Comparison of ENCODE assay signal across 12 mouse cellular contexts in genomic region chr5:119467346-119468085, GRCm38 (mm10).
DNase-seq lines count a peak whose midpoint lies in the region; ATAC-seq and TF ChIP-seq lines count a peak whose summit lies in the region.
"Had no signal": no experiment of that assay in that cellular context is flagged by ENCODE, and none has a peak within 500 bp of the region (broad histone marks: within the 10 kb centered on the region; RNA-seq: fewer than 3 reads in every experiment).

No protein-coding gene starts in this region.

- H3K27me3 ChIP-seq in cerebellum, adult 2 months (ENCODE audit: control insufficient read depth, insufficient read depth, low read length) = no peaks in the 10 kb centered on the region
- H3K27me3 ChIP-seq in lung, embryonic 15.5 days = no peaks in the 10 kb centered on the region
- no peaks in the 10 kb centered on the region for H3K27me3 ChIP-seq in stomach, postnatal 0 days (ENCODE audit: control insufficient read depth, insufficient read depth, low read length)
- H3K27me3 ChIP-seq in heart, embryonic 10.5 days (ENCODE audit: insufficient read depth, poor library complexity, severe bottlenecking) = no peaks in the 10 kb centered on the region; the same call in 1 of the 2 replicates
- H3K27me3 ChIP-seq: liver, embryonic 13.5 days had no signal

- TF ChIP-seq CTCF in cerebellum, adult 2 months (IDR thresholded peaks at IDR 0.05; ENCODE audit: borderline replicate concordance, insufficient read depth, low read depth, low read length) = no peak
- TF ChIP-seq CTCF in stomach, postnatal 0 days (IDR thresholded peaks at IDR 0.05; ENCODE audit: low read depth) = no peak

- H3K4me1 ChIP-seq in cerebellum, adult 2 months (ENCODE audit: control insufficient read depth, insufficient read depth, low read length) = no peaks in the 10 kb centered on the region
- peaks cover 27% of the 10 kb centered on the region for H3K4me1 ChIP-seq in lung, embryonic 15.5 days
- no peaks in the 10 kb centered on the region for H3K4me1 ChIP-seq in stomach, postnatal 0 days (replicated peaks; ENCODE audit: control insufficient read depth, insufficient read depth)
- H3K4me1 ChIP-seq in heart, embryonic 10.5 days = peaks cover 9% of the 10 kb centered on the region
- H3K4me1 ChIP-seq: liver, embryonic 13.5 days had no signal

- no peak overlapping the region for H3K4me3 ChIP-seq in cerebellum, adult 2 months (replicated peaks; ENCODE audit: insufficient read depth, low read depth, low read length)
- H3K4me3 ChIP-seq in lung, embryonic 15.5 days = no peak overlapping the region
- H3K4me3 ChIP-seq in stomach, postnatal 0 days (ENCODE audit: low read depth, low read length) = no peak overlapping the region
- no peak overlapping the region for H3K4me3 ChIP-seq in heart, embryonic 10.5 days
- H3K4me3 ChIP-seq: liver, embryonic 13.5 days had no signal

- H3K9me3 ChIP-seq in lung, embryonic 15.5 days = no peaks in the 10 kb centered on the region
- no peaks in the 10 kb centered on the region for H3K9me3 ChIP-seq in stomach, postnatal 0 days (ENCODE audit: control insufficient read depth, low read length)
- H3K9me3 ChIP-seq in heart, embryonic 10.5 days = no peaks in the 10 kb centered on the region
- H3K9me3 ChIP-seq: liver, embryonic 13.5 days had no signal

- no peak overlapping the region for H3K9ac ChIP-seq in lung, embryonic 15.5 days
- no peak overlapping the region for H3K9ac ChIP-seq in stomach, postnatal 0 days (ENCODE audit: low read length)
- H3K9ac ChIP-seq: forebrain, postnatal 0 days; liver, embryonic 13.5 days had no signal

- 60% methylated on average over 13 of the region's 13 CpGs for WGBS in cerebellum, adult 2 months
- WGBS in lung, embryonic 15.5 days = 53% methylated on average over 13 of the region's 13 CpGs
- 69% methylated on average over 13 of the region's 13 CpGs for WGBS in stomach, postnatal 0 days
- 82% methylated on average over 13 of the region's 13 CpGs for WGBS in heart, embryonic 10.5 days

- H3K27ac ChIP-seq in cerebellum, adult 2 months (ENCODE audit: insufficient read depth, low read length) = no peak overlapping the region
- peak overlapping the region; percentile 67 for H3K27ac ChIP-seq in lung, embryonic 15.5 days
- no peak overlapping the region for H3K27ac ChIP-seq in stomach, postnatal 0 days (replicated peaks)
- H3K27ac ChIP-seq in heart, embryonic 10.5 days = no peak overlapping the region
- H3K27ac ChIP-seq: liver, embryonic 13.5 days had no signal

- no peak for TF ChIP-seq POLR2A in cerebellum, adult 2 months (IDR thresholded peaks at IDR 0.05; ENCODE audit: borderline replicate concordance, insufficient read depth, low read length)

- ATAC-seq in lung, embryonic 15.5 days (ENCODE audit: borderline replicate concordance, extremely low read depth, low FRiP score, low TSS enrichment) = peak; percentile 92
- ATAC-seq in stomach, postnatal 0 days (ENCODE audit: low FRiP score, low TSS enrichment) = 0 out of 2 replicates have a peak, but pooled peaks have one; percentile 42
- ATAC-seq: forebrain, postnatal 0 days had no signal

- TF ChIP-seq EP300 in stomach, postnatal 0 days (optimal IDR thresholded peaks at IDR 0.05) = no peak

- no peak overlapping the region for H3K4me2 ChIP-seq in lung, embryonic 15.5 days
- H3K4me2 ChIP-seq in stomach, postnatal 0 days (replicated peaks; ENCODE audit: low read depth) = no peak overlapping the region
- H3K4me2 ChIP-seq: liver, embryonic 13.5 days had no signal

- DNase-seq in cerebellum, adult 2 months = peak; percentile 25 to 44
- DNase-seq in cerebellum, adult 9-11 months = no peak
- peak; percentile 5 for DNase-seq in right cerebral cortex, postnatal 14 days
- no peak for DNase-seq in right cerebral cortex, postnatal 36 days (ENCODE audit: low spot score in 2 of 2)
- DNase-seq in stomach, postnatal 0 days (ENCODE audit: low spot score) = no peak
- DNase-seq in thymus, postnatal 10 days (ENCODE audit: low spot score in 2 of 2) = no peak
- no peak for DNase-seq in heart, embryonic 10.5 days (ENCODE audit: low spot score)
- DNase-seq: forebrain, postnatal 0 days; gastrocnemius, postnatal 10 days; liver, embryonic 13.5 days had no signal

- H3K36me3 ChIP-seq in lung, embryonic 15.5 days = no peaks in the 10 kb centered on the region
- H3K36me3 ChIP-seq in stomach, postnatal 0 days (ENCODE audit: control insufficient read depth, insufficient read depth, low read length) = no peaks in the 10 kb centered on the region
- H3K36me3 ChIP-seq in heart, embryonic 10.5 days = no peaks in the 10 kb centered on the region
- H3K36me3 ChIP-seq: G1E; liver, embryonic 13.5 days had no signal

Comparison
In these comparisons a context has a peak if more than half of its experiments do, and no peak if none do; other contexts are left out.
1. DNase-seq: peak in cerebellum, adult 2 months (2 of 2) and right cerebral cortex, postnatal 14 days (single experiment); none in cerebellum, adult 9-11 months (single experiment), right cerebral cortex, postnatal 36 days (0 of 2), stomach, postnatal 0 days (single experiment), thymus, postnatal 10 days (0 of 2) and heart, embryonic 10.5 days (single experiment).